Mouse (Mus musculus) liver, embryonic 13.5 days (tissue): ENCODE data around the gene S100a1. TPM values are rescaled to one million over a fixed set of nuclear protein-coding genes. Genes with fewer than 3 reads are reported as not detected.

ENCODE experiments used
- ATAC-seq: fragments of 200-750 bp; cut with Nextera tagmentation; 2 replicates; pipeline ENCODE4 v1.8.0; 2017; ENCODE audit warnings: low read depth, mild to moderate bottlenecking, moderate number of reproducible peaks, moderate library complexity
- DNase-seq: peaks from one replicate; pipeline ENCODE4 v3.0.0; 2022
- H3K27ac ChIP-seq: fragments of 300-500 bp; sonication (generic); 2 replicates; pipeline ENCODE4 v1.5.1; 2015; ENCODE audit warnings: moderate library complexity, mild to moderate bottlenecking, inconsistent platforms
- H3K27me3 ChIP-seq: fragments of 300-500 bp; sonication (generic); 2 replicates; pipeline ENCODE4 v1.6.1; 2015; ENCODE audit warnings: mild to moderate bottlenecking, inconsistent platforms
- H3K36me3 ChIP-seq: fragments of 300-500 bp; sonication (generic); 2 replicates; pipeline ENCODE4 v1.6.1; 2015; ENCODE audit warnings: mild to moderate bottlenecking, inconsistent platforms
- H3K4me1 ChIP-seq: fragments of 300-500 bp; sonication (generic); replicated peaks from 2 replicates; pipeline ENCODE4 v1.6.1; 2015; ENCODE audit warnings: inconsistent platforms
- H3K4me2 ChIP-seq: fragments of 300-500 bp; sonication (generic); 2 replicates; pipeline ENCODE4 v1.6.1; 2015; ENCODE audit warnings: inconsistent platforms, mild to moderate bottlenecking, moderate library complexity
- H3K4me3 ChIP-seq: fragments of 300-500 bp; sonication (generic); replicated peaks from 2 replicates; pipeline ENCODE4 v1.5.1; 2015; ENCODE audit warnings: mild to moderate bottlenecking, inconsistent platforms
- H3K9ac ChIP-seq: fragments of 300-500 bp; sonication (generic); 2 replicates; pipeline ENCODE4 v1.6.1; 2015; ENCODE audit warnings: mild to moderate bottlenecking, inconsistent platforms
- H3K9me3 ChIP-seq: fragments of 300-500 bp; sonication (generic); replicated peaks from 2 replicates; pipeline ENCODE4 v1.6.1; 2016; ENCODE audit warnings: inconsistent platforms
- WGBS: fragments of 180-500 bp; shearing (Covaris S2); methylation state at CpG from one replicate; pipeline ENCODE4 v1.1.7; 2015; ENCODE audit not compliant: insufficient replicate concordance; 5-methylcytosine and 5-hydroxymethylcytosine counted together
- polyA plus RNA-seq: library from polyadenylated mRNA; unstranded; fragments of >200 nt; fragmentation: Nextera tagmentation; extraction: Ambion mirVana; gene quantifications from 2 replicates; pipeline ENCODE4 v1.2.1, GENCODE M21; 2015

Gene S100a1
- polyA plus RNA-seq, 1 experiment from 2014 or later, result 16.0 TPM

- peak overlapping the region; percentile 70 for H3K4me2 ChIP-seq
- 18% methylated on average over 37 of the region's 37 CpGs for WGBS
- no peak; the same call in 1 of the 2 replicates for ATAC-seq
- no peak for DNase-seq
- peaks cover 91% of the 10 kb centered on the region for H3K27me3 ChIP-seq
- H3K4me1 ChIP-seq, result peaks cover 15% of the 10 kb centered on the region
- peak overlapping the region; percentile 50 for H3K9ac ChIP-seq
- no peaks in the 10 kb centered on the region for H3K9me3 ChIP-seq
- H3K36me3 ChIP-seq, result no peaks in the 10 kb centered on the region
- peak overlapping the region; percentile 55 for H3K4me3 ChIP-seq
- no peak overlapping the region for H3K27ac ChIP-seq
These were observed 49.6 kb downstream of the S100a1 start for GRCm38 (mm10) chr3:90464552-90465080.

- Histone ChIP-seq H3K9me3 (no peaks in the 10 kb centered on the region), H3K27ac (no peak overlapping the region), H3K9ac (no peak overlapping the region), H3K4me2 (no peak overlapping the region), H3K27me3 (peaks cover 81% of the 10 kb centered on the region), H3K36me3 (no peaks in the 10 kb centered on the region), H3K4me1 (peaks cover 15% of the 10 kb centered on the region), H3K4me3 (no peak overlapping the region)
- DNase-seq (no peak), ATAC-seq (no peak)
- WGBS, result 29% methylated on average over 7 of the region's 7 CpGs
These were observed 51.6 kb downstream of the S100a1 start for GRCm38 (mm10) chr3:90462579-90462978.

- no peak overlapping the region for H3K4me3 ChIP-seq
- H3K27ac ChIP-seq, result no peak overlapping the region
- no peak overlapping the region for H3K9ac ChIP-seq
- WGBS, result 69% methylated on average over 3 of the region's 3 CpGs
- no peaks in the 10 kb centered on the region for H3K9me3 ChIP-seq
- no peak overlapping the region for H3K4me2 ChIP-seq
- DNase-seq, result no peak
- peaks cover 15% of the 10 kb centered on the region for H3K4me1 ChIP-seq
- no peak for ATAC-seq
- H3K36me3 ChIP-seq, result no peaks in the 10 kb centered on the region
- peaks cover 78% of the 10 kb centered on the region for H3K27me3 ChIP-seq
These were observed 52.3 kb downstream of the S100a1 start for GRCm38 (mm10) chr3:90461935-90462334.

Other genes starting within 250 kb of the S100a1 start
- 1.6 and 2.0 TPM in 2 replicates for gene Dennd4b, start 249.2 kb downstream of the S100a1 start, polyA plus RNA-seq
- 3.7 and 4.0 TPM in 2 replicates for gene Gatad2b, start 221.2 kb downstream of the S100a1 start, polyA plus RNA-seq
- gene Slc27a3, start 124.5 kb downstream of the S100a1 start, polyA plus RNA-seq, result 1.5 and 1.6 TPM in 2 replicates
- gene Ints3, start 80.8 kb downstream of the S100a1 start, polyA plus RNA-seq, result 10.0 and 11.7 TPM in 2 replicates
- gene Npr1, start 48.5 kb downstream of the S100a1 start, polyA plus RNA-seq, result 4.0 TPM in 2 replicates
- gene Ilf2, start 38.3 kb downstream of the S100a1 start, polyA plus RNA-seq, result 75.0 and 85.0 TPM in 2 replicates
- gene Snapin, start 23.4 kb downstream of the S100a1 start, polyA plus RNA-seq, result 21.2 and 22.9 TPM in 2 replicates
- 65.8 and 72.5 TPM in 2 replicates for gene Chtop, start 4.9 kb downstream of the S100a1 start, polyA plus RNA-seq
- 19.8 and 20.6 TPM in 2 replicates for gene S100a13, start within 50 bp of the S100a1 start, polyA plus RNA-seq
- gene S100a14, start 12.5 kb upstream of the S100a1 start, polyA plus RNA-seq, result not detected in 2 replicates
- gene S100a16, start 22.9 kb upstream of the S100a1 start, polyA plus RNA-seq, result 26.4 and 27.4 TPM in 2 replicates
- not detected in 2 replicates for gene S100a3, start 46.2 kb upstream of the S100a1 start, polyA plus RNA-seq
- gene S100a2, start 75.9 kb upstream of the S100a1 start, polyA plus RNA-seq, result not detected in 2 replicates
- gene Gm42674, start 87.5 kb upstream of the S100a1 start, polyA plus RNA-seq, result not detected in 2 replicates
- gene S100a4, start 89.4 kb upstream of the S100a1 start, polyA plus RNA-seq, result 0.58 and 0.59 TPM in 2 replicates
- not detected in 2 replicates for gene S100a5, start 94.1 kb upstream of the S100a1 start, polyA plus RNA-seq
- 6.1 and 7.2 TPM in 2 replicates for gene S100a6, start 98.5 kb upstream of the S100a1 start, polyA plus RNA-seq
- not detected in 2 replicates for gene S100a7a, start 139.6 kb upstream of the S100a1 start, polyA plus RNA-seq
- 354 and 390 TPM in 2 replicates for gene S100a8, start 154.6 kb upstream of the S100a1 start, polyA plus RNA-seq
- 208 and 228 TPM in 2 replicates for gene S100a9, start 181.3 kb upstream of the S100a1 start, polyA plus RNA-seq
- gene Pglyrp4, start 212.5 kb upstream of the S100a1 start, polyA plus RNA-seq, result not detected in 2 replicates